Mouse (Mus musculus): Measurements from ENCODE around the gene Socs5. TPM values are rescaled to one million over a fixed set of nuclear protein-coding genes. Genes with fewer than 3 reads are reported as not detected.

Socs5 gene
- polyA plus RNA-seq, 1 experiment = 2.6 TPM

DNA sequence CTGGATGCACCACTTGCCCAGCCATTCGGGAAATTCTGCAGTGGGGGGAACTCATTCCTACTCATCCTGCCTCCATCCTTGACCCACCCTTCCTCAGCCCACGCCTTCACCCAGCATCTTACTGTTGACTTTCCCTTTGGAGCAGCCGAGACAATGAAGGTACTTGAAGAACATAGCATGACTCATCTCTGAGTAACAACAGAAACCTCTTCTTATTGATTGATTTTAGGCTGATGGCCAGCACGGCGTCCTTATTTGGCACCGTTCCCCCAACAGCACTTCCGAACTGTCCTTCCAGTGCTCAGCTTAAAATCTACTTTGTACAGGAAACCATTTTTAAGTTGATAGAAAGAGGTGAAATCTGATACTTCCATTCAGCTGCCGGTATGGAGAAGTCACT, 4.8 kb upstream of the Socs5 start:
- Histone ChIP-seq H3K27ac (ENCODE audit: control insufficient read depth, insufficient read depth, low read depth, low read length, poor library complexity) (no peak overlapping the region), H3K4me3 (replicated peaks; ENCODE audit: control insufficient read depth, low read depth, low read length) (no peak overlapping the region), H3K4me1 (ENCODE audit: control insufficient read depth, insufficient read depth, low read length) (no peaks in the 10 kb centered on the region; the same call in 1 of the 2 replicates)
- TF ChIP-seq CTCF (IDR thresholded peaks at IDR 0.05; ENCODE audit: control insufficient read depth, insufficient read depth, low read length) = no peak
- TF ChIP-seq POLR2A (IDR thresholded peaks at IDR 0.05; ENCODE audit: borderline replicate concordance, control insufficient read depth, low read depth, low read length) = no peak
- 55% methylated on average over 8 of the region's 8 CpGs for WGBS

DNA sequence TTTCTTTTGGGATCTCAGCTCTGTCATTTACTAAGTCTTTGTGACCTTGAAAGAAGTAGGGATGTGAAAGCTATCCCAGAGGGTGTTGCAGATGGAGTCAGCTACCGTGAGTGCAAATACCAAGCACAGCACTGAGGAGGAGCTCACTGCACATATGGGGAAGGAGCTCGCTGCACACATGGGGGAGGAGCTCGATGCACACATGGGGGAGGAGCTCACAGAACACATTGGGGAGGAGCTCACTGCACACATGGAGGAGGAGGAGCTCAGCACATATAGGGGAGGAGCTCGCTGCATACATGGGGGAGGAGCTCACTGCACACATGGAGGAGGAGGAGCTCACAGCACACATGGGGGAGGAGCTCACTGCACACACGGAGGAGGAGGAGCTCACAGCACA, 4.4 kb upstream of the Socs5 start:
- TF ChIP-seq CTCF (IDR thresholded peaks at IDR 0.05; ENCODE audit: control insufficient read depth, insufficient read depth, low read length) (no peak), POLR2A (IDR thresholded peaks at IDR 0.05; ENCODE audit: borderline replicate concordance, control insufficient read depth, low read depth, low read length) (no peak)
- WGBS = 58% methylated on average over 5 of the region's 5 CpGs
- H3K4me3 ChIP-seq (replicated peaks; ENCODE audit: control insufficient read depth, low read depth, low read length) = no peak overlapping the region

DNA sequence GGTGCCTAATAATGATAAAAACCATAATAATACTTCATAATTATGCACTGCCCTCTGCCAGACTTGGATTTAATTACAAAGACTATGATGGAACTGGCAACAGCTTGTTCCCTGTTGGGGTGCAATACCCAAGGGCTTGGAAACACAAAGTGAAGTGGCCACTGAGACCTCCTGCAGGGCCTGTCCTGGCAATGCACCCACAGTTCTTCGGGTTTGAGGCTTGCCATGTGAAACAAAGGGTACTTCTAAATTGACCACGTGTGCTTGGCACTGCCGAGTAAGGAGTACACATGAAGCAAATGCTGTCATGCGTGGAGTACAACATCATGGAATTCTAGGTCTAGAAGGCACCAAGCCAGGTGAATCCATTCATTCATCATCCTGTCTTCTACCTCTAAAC, 3.2 kb upstream of the Socs5 start:
- WGBS = 78% methylated on average over 4 of the region's 4 CpGs
- H3K27ac ChIP-seq (ENCODE audit: control insufficient read depth, insufficient read depth, low read depth, low read length, poor library complexity) = no peak overlapping the region
- no peak overlapping the region for H3K4me3 ChIP-seq (replicated peaks; ENCODE audit: control insufficient read depth, low read depth, low read length)
- H3K4me1 ChIP-seq (ENCODE audit: control insufficient read depth, insufficient read depth, low read length) = no peaks in the 10 kb centered on the region; the same call in 1 of the 2 replicates
- TF ChIP-seq CTCF (IDR thresholded peaks at IDR 0.05; ENCODE audit: control insufficient read depth, insufficient read depth, low read length) (no peak), POLR2A (IDR thresholded peaks at IDR 0.05; ENCODE audit: borderline replicate concordance, control insufficient read depth, low read depth, low read length) (no peak)

More for the DNA sequence above, 4.4 kb upstream of the Socs5 start:
- no peaks in the 10 kb centered on the region; the same call in 1 of the 2 replicates for H3K4me1 ChIP-seq (ENCODE audit: control insufficient read depth, insufficient read depth, low read length)
- no peak overlapping the region for H3K27ac ChIP-seq (ENCODE audit: control insufficient read depth, insufficient read depth, low read depth, low read length, poor library complexity)

DNA sequence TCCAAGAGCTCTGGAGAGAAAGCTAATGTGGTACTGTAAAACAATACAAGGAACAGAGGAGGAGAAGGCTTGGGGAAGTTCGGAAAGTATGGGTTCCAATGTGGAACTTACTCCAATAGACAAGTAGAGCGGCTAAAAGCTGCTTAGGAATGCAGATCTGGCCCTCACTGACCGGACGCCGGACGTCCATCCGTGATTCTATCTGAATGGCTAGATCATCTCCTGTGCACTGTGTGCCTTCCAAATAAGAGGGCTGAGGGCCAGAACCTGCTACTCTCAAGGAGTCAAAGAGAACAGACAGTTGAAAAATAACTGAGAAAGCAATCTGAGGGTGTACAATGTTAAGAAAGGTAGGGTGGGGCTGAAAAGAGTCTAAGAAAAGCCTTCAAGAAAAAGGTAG, 1.5 kb upstream of the Socs5 start:
- 88% methylated on average over 7 of the region's 7 CpGs for WGBS

DNA sequence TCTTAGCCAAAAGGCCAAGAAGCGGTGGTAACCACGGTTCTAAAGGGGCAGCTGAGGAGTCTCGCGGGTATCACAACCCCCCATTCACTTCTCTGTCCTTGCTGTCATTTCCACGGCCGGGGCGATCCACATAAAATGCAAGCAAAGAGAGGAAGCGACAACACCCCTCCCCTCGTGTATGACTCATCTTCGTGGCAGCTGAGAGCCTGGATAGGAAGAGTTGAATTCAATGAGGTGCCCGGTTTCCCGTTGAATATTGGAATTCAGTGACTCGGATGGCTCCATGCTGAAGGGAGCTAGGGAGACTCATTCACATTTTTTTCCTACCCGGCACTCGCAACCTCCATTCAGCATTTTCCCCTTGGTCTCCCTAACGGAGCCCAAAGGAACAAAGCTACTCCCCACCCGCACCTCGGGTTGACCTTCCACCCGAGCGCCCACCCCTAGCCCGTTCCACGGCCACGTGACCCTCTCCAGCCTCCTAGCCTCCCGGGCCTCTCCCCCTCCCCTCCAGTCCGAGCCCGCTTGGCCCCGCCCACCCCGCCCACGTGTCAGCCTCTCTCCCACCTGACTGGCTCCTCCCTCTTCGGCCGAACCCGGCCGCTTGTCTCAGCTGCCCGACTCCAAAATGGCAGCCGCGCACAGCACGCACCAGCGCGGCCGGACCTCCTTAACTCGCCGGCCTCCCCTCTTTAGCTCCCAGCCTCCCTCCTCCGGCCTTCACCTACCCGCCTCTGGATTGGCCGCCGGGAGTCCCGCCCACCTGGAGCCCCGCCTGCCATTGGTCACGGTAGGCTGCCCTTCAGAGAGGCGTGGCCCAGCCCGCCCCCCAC, 572 bp upstream of the Socs5 start:
- Histone ChIP-seq H3K27ac (ENCODE audit: control insufficient read depth, insufficient read depth, low read depth, low read length, poor library complexity) (peak overlapping the region; percentile 78), H3K4me3 (replicated peaks; ENCODE audit: control insufficient read depth, low read depth, low read length) (peak overlapping the region; percentile 78), H3K4me1 (ENCODE audit: control insufficient read depth, insufficient read depth, low read length) (peaks cover 1% of the 10 kb centered on the region; the same call in 1 of the 2 replicates)
- TF ChIP-seq CTCF (IDR thresholded peaks at IDR 0.05; ENCODE audit: control insufficient read depth, insufficient read depth, low read length) = no peak
- TF ChIP-seq POLR2A (IDR thresholded peaks at IDR 0.05; ENCODE audit: borderline replicate concordance, control insufficient read depth, low read depth, low read length) = no peak; the same call in 1 of the 2 replicates
- under 1% methylated on average over 50 of the region's 51 CpGs for WGBS

More for the DNA sequence above, 1.5 kb upstream of the Socs5 start:
- TF ChIP-seq POLR2A (IDR thresholded peaks at IDR 0.05; ENCODE audit: borderline replicate concordance, control insufficient read depth, low read depth, low read length) (no peak), CTCF (IDR thresholded peaks at IDR 0.05; ENCODE audit: control insufficient read depth, insufficient read depth, low read length) (no peak)
- H3K4me3 ChIP-seq (replicated peaks; ENCODE audit: control insufficient read depth, low read depth, low read length) = no peak overlapping the region
- H3K27ac ChIP-seq (ENCODE audit: control insufficient read depth, insufficient read depth, low read depth, low read length, poor library complexity) = no peak overlapping the region
- H3K4me1 ChIP-seq (ENCODE audit: control insufficient read depth, insufficient read depth, low read length) = peaks cover 1% of the 10 kb centered on the region; the same call in 1 of the 2 replicates

DNA sequence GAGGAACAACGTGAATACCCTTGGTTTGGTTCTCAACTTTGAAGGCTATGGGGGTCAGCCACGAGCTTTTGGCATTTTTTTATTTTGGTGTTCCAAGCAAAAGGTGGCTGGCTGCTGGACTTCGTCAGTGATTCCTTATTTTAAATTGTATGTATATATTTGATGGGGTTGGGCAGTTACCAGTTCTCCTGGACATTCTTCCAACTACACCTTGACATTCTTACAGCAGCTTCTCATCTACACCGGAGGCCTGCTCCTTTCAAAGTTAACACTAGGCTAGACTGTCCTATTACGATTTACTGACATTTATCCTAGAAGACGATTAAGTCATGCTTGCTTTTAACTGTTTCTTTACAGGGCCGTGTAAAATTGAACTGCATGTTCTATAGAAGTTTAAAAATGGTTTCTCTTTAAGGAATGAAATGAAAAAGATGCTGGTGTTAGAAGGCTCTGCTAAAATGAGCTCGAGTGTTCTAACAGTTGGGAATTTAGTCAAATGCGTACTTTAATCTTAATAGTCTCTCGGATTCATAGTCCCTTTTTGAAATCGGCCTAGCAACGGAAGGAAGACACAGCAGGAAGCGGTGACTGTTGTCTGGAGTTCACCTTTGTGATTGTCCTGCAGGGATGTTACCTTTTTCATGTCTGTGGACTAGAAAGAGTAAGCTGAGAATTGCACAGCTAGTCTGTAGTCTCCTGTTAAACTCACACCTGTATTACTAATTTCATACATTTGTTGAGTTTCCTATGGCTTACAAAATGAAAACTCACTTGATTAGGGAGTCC, 1.2 kb downstream of the Socs5 start:
- H3K4me3 ChIP-seq (replicated peaks; ENCODE audit: control insufficient read depth, low read depth, low read length) = no peak overlapping the region
- no peak for TF ChIP-seq CTCF (IDR thresholded peaks at IDR 0.05; ENCODE audit: control insufficient read depth, insufficient read depth, low read length)
- no peak for TF ChIP-seq POLR2A (IDR thresholded peaks at IDR 0.05; ENCODE audit: borderline replicate concordance, control insufficient read depth, low read depth, low read length)
- H3K27ac ChIP-seq (ENCODE audit: control insufficient read depth, insufficient read depth, low read depth, low read length, poor library complexity) = no peak overlapping the region
- H3K4me1 ChIP-seq (ENCODE audit: control insufficient read depth, insufficient read depth, low read length) = peaks cover 1% of the 10 kb centered on the region; the same call in 1 of the 2 replicates
- WGBS = 25% methylated on average over 13 of the region's 13 CpGs

DNA sequence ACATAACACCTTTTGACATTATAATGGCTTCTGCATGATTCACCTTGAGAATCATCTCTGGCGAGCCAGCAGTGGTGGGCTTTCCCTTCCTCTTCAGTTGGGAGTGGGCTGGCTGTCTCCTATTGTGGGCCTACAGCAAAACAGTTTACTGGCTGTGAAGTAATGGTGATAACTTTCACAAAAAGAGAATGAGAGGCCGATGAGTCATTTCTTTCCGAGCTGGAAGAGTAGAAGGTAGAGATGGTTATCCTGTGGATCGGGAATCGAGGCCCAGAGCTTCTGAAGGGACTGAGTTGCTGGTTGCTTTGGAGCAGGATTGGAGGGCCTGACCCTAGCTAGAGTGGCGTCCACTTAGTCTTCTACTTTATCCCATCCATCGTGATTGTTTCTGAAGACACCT, 2.0 kb downstream of the Socs5 start:
- H3K4me3 ChIP-seq (replicated peaks; ENCODE audit: control insufficient read depth, low read depth, low read length) = no peak overlapping the region
- H3K27ac ChIP-seq (ENCODE audit: control insufficient read depth, insufficient read depth, low read depth, low read length, poor library complexity) = no peak overlapping the region
- peaks cover 1% of the 10 kb centered on the region; the same call in 1 of the 2 replicates for H3K4me1 ChIP-seq (ENCODE audit: control insufficient read depth, insufficient read depth, low read length)
- TF ChIP-seq POLR2A (IDR thresholded peaks at IDR 0.05; ENCODE audit: borderline replicate concordance, control insufficient read depth, low read depth, low read length) = no peak
- TF ChIP-seq CTCF (IDR thresholded peaks at IDR 0.05; ENCODE audit: control insufficient read depth, insufficient read depth, low read length) = no peak
- 65% methylated on average over 7 of the region's 7 CpGs for WGBS

Data from bone marrow, adult 2 months (tissue).